17 mouse cellular contexts compared by ENCODE assay signal in the genomic region with DNA sequence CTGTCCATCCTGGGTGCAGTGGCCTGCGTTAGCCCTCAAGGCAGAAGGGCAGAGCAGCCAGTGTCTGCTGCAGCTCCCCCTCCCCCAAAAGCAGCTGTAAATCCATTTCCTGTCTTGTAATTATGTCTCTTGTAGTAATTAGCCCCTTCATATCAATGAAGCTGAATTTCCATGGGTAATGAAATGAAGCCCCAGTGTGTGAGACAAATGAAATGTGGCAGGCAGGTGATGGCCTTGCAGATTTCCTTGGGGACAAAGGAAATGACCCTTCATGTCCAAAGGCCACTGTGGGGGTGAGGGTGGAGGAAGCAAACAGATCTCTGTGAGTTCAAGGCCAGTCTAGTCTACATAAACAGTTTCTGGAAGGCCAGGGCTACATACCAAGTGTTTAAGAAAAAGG.
"Had no signal": no experiment of that assay in that cellular context is flagged by ENCODE, and none has a peak within 500 bp of the region (broad histone marks: within the 10 kb centered on the region; RNA-seq: fewer than 3 reads in every experiment).

No protein-coding gene starts in this region.

- H3K36me3 ChIP-seq: midbrain, embryonic 12.5 days; neural tube, embryonic 13.5 days had no signal

- DNase-seq: kidney, adult 11 months; kidney, adult 9 months; kidney, postnatal 36 days; layer of hippocampus, adult 9-11 months; lung, embryonic 14.5 days; lung, postnatal 10 days; lung, postnatal 4 days; right cerebral cortex, postnatal 4 days; spleen, adult 18-20 months; thymus, adult 18-20 months; thymus, postnatal 14 days had no signal

- H3K4me2 ChIP-seq: limb, embryonic 13.5 days; liver, embryonic 11.5 days; lung, embryonic 14.5 days; midbrain, embryonic 12.5 days; neural tube, embryonic 13.5 days had no signal

- ATAC-seq: midbrain, embryonic 16.5 days had no signal

- H3K27me3 ChIP-seq: limb, embryonic 13.5 days; midbrain, embryonic 12.5 days; neural tube, embryonic 13.5 days had no signal

- H3K4me3 ChIP-seq: limb, embryonic 13.5 days; midbrain, embryonic 12.5 days; neural tube, embryonic 13.5 days had no signal

- H3K9ac ChIP-seq: limb, embryonic 13.5 days; lung, embryonic 14.5 days; midbrain, embryonic 12.5 days; neural tube, embryonic 13.5 days had no signal

- H3K9me3 ChIP-seq: limb, embryonic 13.5 days; midbrain, embryonic 12.5 days; neural tube, embryonic 13.5 days had no signal

- H3K27ac ChIP-seq: kidney, postnatal 0 days; limb, embryonic 13.5 days; midbrain, embryonic 12.5 days; neural tube, embryonic 13.5 days had no signal
